31 mouse cellular contexts compared by ENCODE assay signal in the genomic region with DNA sequence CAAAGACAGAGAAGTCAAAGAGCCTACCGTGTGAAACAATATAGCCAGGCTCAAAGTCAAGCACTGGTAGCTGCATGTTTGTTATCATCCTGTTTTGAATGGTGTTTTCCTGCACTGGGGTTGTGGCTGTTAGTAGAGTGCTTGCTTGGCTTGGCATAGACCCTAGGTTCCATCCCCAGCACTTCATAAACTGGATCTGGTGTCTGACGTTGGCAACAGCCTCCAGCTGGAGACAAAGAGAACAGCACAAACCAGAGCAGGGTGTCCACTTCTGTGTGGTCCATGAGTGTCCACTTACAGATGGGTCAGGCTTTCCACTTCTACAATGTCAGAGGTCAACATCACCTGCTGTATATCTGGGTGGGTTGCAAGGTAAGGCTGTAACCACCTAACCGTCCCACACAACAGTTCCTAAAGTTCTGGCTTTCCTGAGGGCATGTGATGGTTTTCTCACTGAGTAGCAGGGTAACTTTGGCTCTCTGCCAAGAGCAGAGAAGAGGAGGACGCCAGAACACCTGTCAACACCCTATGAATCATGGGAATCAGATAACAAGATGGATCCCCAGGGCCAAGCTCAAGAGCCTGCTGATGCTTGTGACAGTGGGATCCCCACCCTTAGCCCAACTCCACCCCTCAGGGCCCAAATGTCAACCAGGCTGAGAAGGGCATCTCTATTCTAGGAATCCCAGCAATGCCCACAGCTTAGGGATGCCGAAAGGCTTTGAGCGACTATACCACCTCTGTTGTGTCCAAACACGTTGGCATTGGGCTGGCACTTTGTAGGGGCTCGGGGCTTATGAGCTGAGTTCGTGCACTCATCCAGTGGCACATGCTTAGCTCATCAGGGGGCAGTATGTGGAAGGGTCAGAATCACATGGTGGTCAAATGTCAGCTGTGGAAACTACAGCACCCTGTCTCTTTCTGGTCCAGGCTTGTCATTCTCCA. TPM values are rescaled to one million over a fixed set of nuclear protein-coding genes. Genes with fewer than 3 reads are reported as not detected.
DNase-seq lines count a peak whose midpoint lies in the region; ATAC-seq lines count a peak whose summit lies in the region.
"Had no signal": no experiment of that assay in that cellular context is flagged by ENCODE, and none has a peak within 500 bp of the region (broad histone marks: within the 10 kb centered on the region; RNA-seq: fewer than 3 reads in every experiment).

No protein-coding gene starts in this region.

- H3K9ac ChIP-seq in heart, embryonic 15.5 days = no peak overlapping the region
- no peak overlapping the region for H3K9ac ChIP-seq in lung, embryonic 16.5 days (ENCODE audit: low read length)
- no peak overlapping the region for H3K9ac ChIP-seq in intestine, embryonic 16.5 days (ENCODE audit: low read depth, low read length)
- H3K9ac ChIP-seq: embryonic facial prominence, embryonic 13.5 days; forebrain, embryonic 13.5 days; heart, embryonic 13.5 days; liver, embryonic 15.5 days; midbrain, embryonic 12.5 days had no signal

- intact Hi-C loops in heart, postnatal 14 days (cut with DNase I) = no loop called here

- H3K27ac ChIP-seq in heart, embryonic 15.5 days = no peak overlapping the region
- H3K27ac ChIP-seq in lung, embryonic 16.5 days (ENCODE audit: low read length) = no peak overlapping the region
- H3K27ac ChIP-seq in intestine, embryonic 16.5 days (ENCODE audit: low read length) = no peak overlapping the region
- H3K27ac ChIP-seq: embryonic facial prominence, embryonic 13.5 days; forebrain, embryonic 13.5 days; heart, embryonic 13.5 days; liver, embryonic 15.5 days; midbrain, embryonic 12.5 days had no signal

- H3K4me1 ChIP-seq in heart, embryonic 15.5 days (replicated peaks) = no peaks in the 10 kb centered on the region
- H3K4me1 ChIP-seq in lung, embryonic 16.5 days (replicated peaks; ENCODE audit: control insufficient read depth, insufficient read depth, low read length) = peaks cover 2% of the 10 kb centered on the region; the same call in 1 of the 2 replicates
- no peaks in the 10 kb centered on the region for H3K4me1 ChIP-seq in intestine, embryonic 16.5 days (ENCODE audit: control insufficient read depth, insufficient read depth, low read length)
- H3K4me1 ChIP-seq: embryonic facial prominence, embryonic 13.5 days; forebrain, embryonic 13.5 days; liver, embryonic 15.5 days; midbrain, embryonic 12.5 days had no signal

- peak; percentile 39 for ATAC-seq in heart, embryonic 15.5 days (replicated peaks; ENCODE audit: insufficient number of reproducible peaks, insufficient read depth, low FRiP score, low read depth)
- peak; percentile 59 for ATAC-seq in lung, embryonic 16.5 days (ENCODE audit: low read depth)
- ATAC-seq in intestine, embryonic 16.5 days = no peak
- ATAC-seq: activated CD4-positive, CD25-positive, alpha-beta regulatory T cell, adult 4 months; forebrain, embryonic 13.5 days; hindbrain, embryonic 16.5 days; intestine, postnatal 0 days had no signal

- H3K27me3 ChIP-seq in heart, embryonic 15.5 days = no peaks in the 10 kb centered on the region; the same call in 1 of the 2 replicates
- no peaks in the 10 kb centered on the region for H3K27me3 ChIP-seq in lung, embryonic 16.5 days (ENCODE audit: control insufficient read depth, insufficient read depth, low read depth, low read length)
- H3K27me3 ChIP-seq in intestine, embryonic 16.5 days (replicated peaks; ENCODE audit: control insufficient read depth, insufficient read depth, low read length) = no peaks in the 10 kb centered on the region
- H3K27me3 ChIP-seq: embryonic facial prominence, embryonic 13.5 days; forebrain, embryonic 13.5 days; heart, embryonic 13.5 days; liver, embryonic 15.5 days; midbrain, embryonic 12.5 days had no signal

- H3K4me3 ChIP-seq in heart, embryonic 15.5 days = no peak overlapping the region
- H3K4me3 ChIP-seq in lung, embryonic 16.5 days (ENCODE audit: low read length) = no peak overlapping the region
- no peak overlapping the region for H3K4me3 ChIP-seq in intestine, embryonic 16.5 days (ENCODE audit: low read length)
- H3K4me3 ChIP-seq: embryonic facial prominence, embryonic 13.5 days; forebrain, embryonic 13.5 days; heart, embryonic 13.5 days; liver, embryonic 15.5 days; midbrain, embryonic 12.5 days had no signal

- 49% methylated on average over 9 of the region's 9 CpGs for WGBS in heart, embryonic 15.5 days
- 53% methylated on average over 9 of the region's 9 CpGs for WGBS in lung, embryonic 16.5 days
- WGBS in intestine, embryonic 16.5 days = 74% methylated on average over 9 of the region's 9 CpGs

- no peaks in the 10 kb centered on the region for H3K9me3 ChIP-seq in heart, embryonic 15.5 days (replicated peaks)
- H3K9me3 ChIP-seq in lung, embryonic 16.5 days (ENCODE audit: control insufficient read depth, low read length) = no peaks in the 10 kb centered on the region
- no peaks in the 10 kb centered on the region for H3K9me3 ChIP-seq in intestine, embryonic 16.5 days (ENCODE audit: control insufficient read depth, low read length)
- H3K9me3 ChIP-seq: embryonic facial prominence, embryonic 13.5 days; forebrain, embryonic 13.5 days; heart, embryonic 13.5 days; liver, embryonic 15.5 days; midbrain, embryonic 12.5 days had no signal

- no peaks in the 10 kb centered on the region for H3K36me3 ChIP-seq in heart, embryonic 15.5 days
- no peaks in the 10 kb centered on the region for H3K36me3 ChIP-seq in lung, embryonic 16.5 days (ENCODE audit: control insufficient read depth, insufficient read depth, low read length)
- H3K36me3 ChIP-seq in intestine, embryonic 16.5 days (ENCODE audit: control insufficient read depth, insufficient read depth, low read length) = no peaks in the 10 kb centered on the region
- H3K36me3 ChIP-seq: embryonic facial prominence, embryonic 13.5 days; heart, embryonic 13.5 days; liver, embryonic 15.5 days; midbrain, embryonic 12.5 days had no signal

- DNase-seq in heart, postnatal 14 days = no peak
- DNase-seq in lung, postnatal 25 days (ENCODE audit: low spot score) = no peak
- peak; percentile 51 for DNase-seq in NIH3T3 (ENCODE audit: low read depth)
- DNase-seq in mesoderm, embryonic 11.5 days (ENCODE audit: low read depth, low spot score) = peak; percentile 13
- DNase-seq: adrenal gland, adult 8-10 months; cerebellum, adult 11-12 months; cerebellum, postnatal 14 days; heart, postnatal 36 days; layer of hippocampus, adult 9-11 months; liver; thymus, postnatal 14 days had no signal

- H3K4me2 ChIP-seq in heart, embryonic 15.5 days = no peak overlapping the region
- H3K4me2 ChIP-seq in lung, embryonic 16.5 days (ENCODE audit: low read depth, low read length) = no peak overlapping the region
- no peak overlapping the region for H3K4me2 ChIP-seq in intestine, embryonic 16.5 days (ENCODE audit: low read depth, low read length)
- H3K4me2 ChIP-seq: embryonic facial prominence, embryonic 13.5 days; forebrain, embryonic 13.5 days; heart, embryonic 13.5 days; liver, embryonic 15.5 days; midbrain, embryonic 12.5 days had no signal

RNA-seq across cellular contexts. Expression of a gene that starts 43.6 kb away (rescaled TPM):
- not detected in 2 replicates for polyA plus RNA-seq in heart, embryonic 15.5 days (2015; fragmentation: Nextera tagmentation; extraction: Ambion mirVana)
- total RNA-seq in heart, postnatal 14 days (2021) = not detected
- 0.08 TPM in 1 of 2 replicates, not detected in the other for polyA plus RNA-seq in lung, embryonic 16.5 days (2015; fragmentation: Nextera tagmentation; extraction: Ambion mirVana)
- not detected in 2 replicates for polyA plus RNA-seq in intestine, embryonic 16.5 days (2015; fragmentation: Nextera tagmentation; extraction: Ambion mirVana)
- total RNA-seq: adrenal gland, adult 8-10 months; heart, postnatal 36 days; left cerebral cortex, adult 18-20 months; left cerebral cortex, postnatal 25 days; megakaryocyte progenitor cell, adult 5-6 weeks; MEL had no signal
- polyA plus RNA-seq: activated CD4-positive, CD25-positive, alpha-beta regulatory T cell, adult 4 months; forebrain, embryonic 13.5 days; gonadal fat pad, adult 2 months; heart, embryonic 13.5 days; intestine, postnatal 0 days; large intestine, adult 2 months; liver, embryonic 15.5 days; small intestine, adult 2 months had no signal

RNA-seq across cellular contexts. Expression of a gene that starts 53.8 kb away (rescaled TPM):
- 0.13 and 0.23 TPM in 2 replicates for polyA plus RNA-seq in heart, embryonic 15.5 days (2015; fragmentation: Nextera tagmentation; extraction: Ambion mirVana)
- under 1 TPM; 0.46 to 0.50 TPM for total RNA-seq in heart, postnatal 14 days (2021)
- polyA plus RNA-seq in lung, embryonic 16.5 days (2015; fragmentation: Nextera tagmentation; extraction: Ambion mirVana) = 0.28 and 0.43 TPM in 2 replicates
- polyA plus RNA-seq in intestine, embryonic 16.5 days (2015; fragmentation: Nextera tagmentation; extraction: Ambion mirVana) = 0.34 and 0.56 TPM in 2 replicates
- total RNA-seq: adrenal gland, adult 8-10 months; gastrocnemius, adult 8-10 months; left cerebral cortex, adult 18-20 months; left cerebral cortex, postnatal 25 days; megakaryocyte progenitor cell, adult 5-6 weeks; MEL had no signal
- polyA plus RNA-seq: activated CD4-positive, CD25-positive, alpha-beta regulatory T cell, adult 4 months; C2C12; embryonic facial prominence, embryonic 13.5 days; forebrain, embryonic 13.5 days; midbrain, embryonic 12.5 days; small intestine, adult 2 months had no signal

Comparison
In these comparisons a context has a peak if more than half of its experiments do, and no peak if none do; other contexts are left out.
1. DNase-seq: peak in NIH3T3 (single experiment) and mesoderm, embryonic 11.5 days (single experiment); none in heart, postnatal 14 days (0 of 2) and lung, postnatal 25 days (single experiment).